Mouse (Mus musculus) spleen, adult 2 months (tissue): ENCODE results near the gene Tle2. TPM values are rescaled to one million over a fixed set of nuclear protein-coding genes. Genes with fewer than 3 reads are reported as not detected.

Experiments
- DNase-seq, 2 experiments: peaks; one replicate each; pipeline versions ENCODE4 v3.0.0 to v3.0.0-alpha.2; 2012 to 2021; ENCODE audit warnings: low spot score in 2 of 2, low read depth in 1 of 2
- H3K27ac ChIP-seq: fragments of 200-500 bp; 2 replicates; pipeline ENCODE4 v1.5.1; 2012; ENCODE audit warnings: low read length, inconsistent platforms; ENCODE audit not compliant: insufficient read depth
- H3K27me3 ChIP-seq: fragments of 200-500 bp; 2 replicates; pipeline ENCODE4 v1.6.1; 2012; ENCODE audit warnings: mild to moderate bottlenecking, moderate library complexity, low read length, inconsistent platforms; ENCODE audit not compliant: control insufficient read depth, insufficient read depth
- H3K36me3 ChIP-seq: fragments of 200-500 bp; 2 replicates; pipeline ENCODE4 v1.6.1; 2012; ENCODE audit warnings: mild to moderate bottlenecking, low read length, inconsistent platforms; ENCODE audit not compliant: control insufficient read depth, insufficient read depth
- H3K4me1 ChIP-seq: fragments of 200-500 bp; 2 replicates; pipeline ENCODE4 v1.6.1; 2011; ENCODE audit warnings: inconsistent platforms; ENCODE audit not compliant: control insufficient read depth, insufficient read depth, insufficient read length
- H3K4me3 ChIP-seq: fragments of 200-500 bp; 2 replicates; pipeline ENCODE4 v1.5.1; 2011; ENCODE audit warnings: mild to moderate bottlenecking, inconsistent platforms; ENCODE audit not compliant: insufficient read depth, insufficient read length; ENCODE audit errors: extremely low read depth
- CTCF ChIP-seq: fragments of 200-500 bp; IDR thresholded peaks from 2 replicates; pipeline ENCODE4 v1.5.1; 2011; ENCODE audit warnings: mild to moderate bottlenecking, inconsistent platforms; ENCODE audit not compliant: insufficient read depth, insufficient read length, insufficient replicate concordance; ENCODE audit errors: extremely low read depth
- POLR2A ChIP-seq: fragments of 200-500 bp; IDR thresholded peaks from 2 replicates; pipeline ENCODE4 v1.6.1; 2011; ENCODE audit warnings: low read depth, low read length, inconsistent platforms
- WGBS: fragments of 180-500 bp; shearing (Covaris S2); methylation state at CpG from one replicate; pipeline ENCODE4 v1.1.7; 2018; 5-methylcytosine and 5-hydroxymethylcytosine counted together
- polyA plus RNA-seq: library from polyadenylated mRNA; depleted of rRNA; stranded (reverse); fragments of >200 nt; gene quantifications from 2 replicates; pipeline ENCODE4 v1.2.3, GENCODE M21; 2012

The Tle2 gene
- polyA plus RNA-seq, 1 experiment: 49.9 TPM

GRCm38 (mm10) chr10:81538321-81539048 is 35.9 kb upstream of the Tle2 start:
- H3K4me3 ChIP-seq: no peak overlapping the region

GRCm38 (mm10) chr10:81541363-81541762 is 33.0 kb upstream of the Tle2 start:
- Histone ChIP-seq H3K36me3 (no peaks in the 10 kb centered on the region), H3K27ac (no peak overlapping the region), H3K27me3 (no peaks in the 10 kb centered on the region), H3K4me1 (peaks cover 35% of the 10 kb centered on the region; the same call in 1 of the 2 replicates), H3K4me3 (no peak overlapping the region)
- 78% methylated on average over 5 of the region's 5 CpGs for WGBS
- DNase-seq: no peak
- no peak for TF ChIP-seq POLR2A
- no peak for TF ChIP-seq CTCF

More at GRCm38 (mm10) chr10:81538321-81539048, 35.9 kb upstream of the Tle2 start:
- TF ChIP-seq CTCF (no peak), POLR2A (no peak)
- H3K4me1 ChIP-seq: peaks cover 28% of the 10 kb centered on the region; the same call in 1 of the 2 replicates
- H3K27me3 ChIP-seq: no peaks in the 10 kb centered on the region
- H3K36me3 ChIP-seq: no peaks in the 10 kb centered on the region
- WGBS: 32% methylated on average over 3 of the region's 3 CpGs
- peak overlapping the region; percentile 13; the same call in 1 of the 2 replicates for H3K27ac ChIP-seq
- DNase-seq: no peak

- Histone ChIP-seq H3K4me3 (no peak overlapping the region), H3K4me1 (peaks cover 35% of the 10 kb centered on the region; the same call in 1 of the 2 replicates), H3K36me3 (no peaks in the 10 kb centered on the region), H3K27ac (0 out of 2 replicates have a peak overlapping the region, but pooled peaks have one; percentile 22), H3K27me3 (no peaks in the 10 kb centered on the region)
- WGBS: 80% methylated on average over 10 of the region's 10 CpGs
- TF ChIP-seq POLR2A (no peak), CTCF (no peak)
- no peak for DNase-seq
Observed at GRCm38 (mm10) chr10:81541803-81542202, 32.6 kb upstream of the Tle2 start.

GRCm38 (mm10) chr10:81542727-81543460 is 31.5 kb upstream of the Tle2 start:
- 94% methylated on average over 7 of the region's 7 CpGs for WGBS
- no peak overlapping the region for H3K27ac ChIP-seq
- no peak for TF ChIP-seq CTCF
- TF ChIP-seq POLR2A: no peak
- H3K4me3 ChIP-seq: no peak overlapping the region
- peaks cover 28% of the 10 kb centered on the region; the same call in 1 of the 2 replicates for H3K4me1 ChIP-seq
- H3K27me3 ChIP-seq: no peaks in the 10 kb centered on the region
- no peak for DNase-seq
- no peaks in the 10 kb centered on the region for H3K36me3 ChIP-seq

- no peaks in the 10 kb centered on the region for H3K27me3 ChIP-seq
- H3K4me1 ChIP-seq: peaks cover 21% of the 10 kb centered on the region; the same call in 1 of the 2 replicates
- TF ChIP-seq POLR2A (no peak), CTCF (no peak)
- no peaks in the 10 kb centered on the region for H3K36me3 ChIP-seq
- H3K27ac ChIP-seq: no peak overlapping the region
- no peak for DNase-seq
- peak overlapping the region; percentile 82; the same call in 1 of the 2 replicates for H3K4me3 ChIP-seq
- WGBS: 90% methylated on average over 1 of the region's 1 CpGs
Observed at GRCm38 (mm10) chr10:81543633-81544032, 30.7 kb upstream of the Tle2 start.

- peaks cover 14% of the 10 kb centered on the region; the same call in 1 of the 2 replicates for H3K4me1 ChIP-seq
- peak overlapping the region; percentile 70 for H3K27ac ChIP-seq
- TF ChIP-seq CTCF (no peak), POLR2A (no peak; the same call in 1 of the 2 replicates)
- peak overlapping the region; percentile 82 for H3K4me3 ChIP-seq
- H3K36me3 ChIP-seq: no peaks in the 10 kb centered on the region
- under 1% methylated on average over 93 of the region's 93 CpGs for WGBS
- DNase-seq: no peak
- H3K27me3 ChIP-seq: no peaks in the 10 kb centered on the region
Observed at GRCm38 (mm10) chr10:81544296-81545160, 29.8 kb upstream of the Tle2 start.
